Mouse (Mus musculus) midbrain, embryonic 12.5 days (tissue): ENCODE measurements around the gene Nr2e1. TPM values are rescaled to one million over a fixed set of nuclear protein-coding genes. Genes with fewer than 3 reads are reported as not detected.

Experiments
- ATAC-seq: fragments of 200-750 bp; cut with Nextera tagmentation; 2 replicates; pipeline ENCODE4 v1.8.0; 2017; ENCODE audit warnings: low read depth, moderate TSS enrichment, moderate library complexity; ENCODE audit not compliant: low FRiP score
- H3K27ac ChIP-seq: fragments of 300-500 bp; sonication (generic); replicated peaks from 2 replicates; pipeline ENCODE4 v1.5.1; 2016; ENCODE audit warnings: mild to moderate bottlenecking
- H3K27me3 ChIP-seq: fragments of 300-500 bp; sonication (generic); 2 replicates; pipeline ENCODE4 v1.6.1; 2016; ENCODE audit warnings: mild to moderate bottlenecking
- H3K36me3 ChIP-seq: fragments of 300-500 bp; sonication (generic); 2 replicates; pipeline ENCODE4 v1.6.1; 2016
- H3K4me1 ChIP-seq: fragments of 300-500 bp; sonication (generic); 2 replicates; pipeline ENCODE4 v1.6.1; 2016
- H3K4me2 ChIP-seq: fragments of 300-500 bp; sonication (generic); replicated peaks from 2 replicates; pipeline ENCODE4 v1.6.1; 2016; ENCODE audit warnings: mild to moderate bottlenecking, moderate library complexity
- H3K4me3 ChIP-seq: fragments of 300-500 bp; sonication (generic); 2 replicates; pipeline ENCODE4 v1.5.1; 2016; ENCODE audit warnings: mild to moderate bottlenecking
- H3K9ac ChIP-seq: fragments of 300-500 bp; sonication (generic); replicated peaks from 2 replicates; pipeline ENCODE4 v1.6.1; 2016; ENCODE audit warnings: mild to moderate bottlenecking, moderate library complexity
- H3K9me3 ChIP-seq: fragments of 300-500 bp; sonication (generic); 2 replicates; pipeline ENCODE4 v1.6.1; 2016; ENCODE audit warnings: mild to moderate bottlenecking
- WGBS: fragments of 180-500 bp; shearing (Covaris S2); methylation state at CpG from one replicate; pipeline ENCODE4 v1.1.7; 2016; 5-methylcytosine and 5-hydroxymethylcytosine counted together
- polyA plus RNA-seq: library from polyadenylated mRNA; unstranded; fragments of >200 nt; fragmentation: Nextera tagmentation; extraction: Ambion mirVana; gene quantifications from 2 replicates; pipeline ENCODE4 v1.2.1, GENCODE M21; 2016

Nr2e1 gene
- polyA plus RNA-seq, 1 experiment from 2014 or later, result 35.2 TPM

GRCm38 (mm10) chr10:42577525-42578280 lies 5.7 kb downstream of the Nr2e1 start:
- Histone ChIP-seq H3K27ac (no peak overlapping the region), H3K4me2 (peak overlapping the region; percentile 74), H3K27me3 (peaks cover 89% of the 10 kb centered on the region), H3K4me3 (peak overlapping the region; percentile 60), H3K9me3 (no peaks in the 10 kb centered on the region), H3K36me3 (0 out of 2 replicates have a peak, but pooled peaks cover 5% of the 10 kb centered on the region), H3K4me1 (peaks cover 65% of the 10 kb centered on the region), H3K9ac (peak overlapping the region; percentile 20; the same call in 1 of the 2 replicates)
- 2% methylated on average over 15 of the region's 15 CpGs for WGBS
- no peak for ATAC-seq

DNA sequence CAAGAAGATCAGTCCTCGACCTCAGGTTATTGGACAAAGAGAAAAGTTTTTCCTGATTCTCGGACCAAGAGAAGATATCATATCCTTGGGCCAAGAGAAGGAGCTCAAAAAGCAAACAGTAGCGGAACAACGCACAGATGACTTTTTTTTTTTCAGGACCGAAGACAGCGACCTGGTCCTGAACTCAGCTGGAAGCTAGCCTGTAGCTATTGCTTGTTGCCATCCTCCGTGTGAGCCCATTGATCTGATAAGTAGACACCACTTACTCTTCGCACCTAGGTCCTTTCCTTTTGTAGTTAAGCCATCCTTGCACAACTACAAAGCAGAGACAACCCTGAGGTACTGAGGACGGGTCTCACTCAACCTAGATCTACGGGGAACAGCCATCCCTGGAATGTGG lies 8.8 kb downstream of the Nr2e1 start:
- ATAC-seq, result no peak
- Histone ChIP-seq H3K9ac (no peak overlapping the region), H3K4me2 (no peak overlapping the region), H3K27me3 (peaks cover 90% of the 10 kb centered on the region), H3K36me3 (0 out of 2 replicates have a peak, but pooled peaks cover 13% of the 10 kb centered on the region), H3K9me3 (no peaks in the 10 kb centered on the region), H3K4me3 (no peak overlapping the region), H3K4me1 (peaks cover 46% of the 10 kb centered on the region), H3K27ac (no peak overlapping the region)
- WGBS, result 16% methylated on average over 10 of the region's 10 CpGs

DNA sequence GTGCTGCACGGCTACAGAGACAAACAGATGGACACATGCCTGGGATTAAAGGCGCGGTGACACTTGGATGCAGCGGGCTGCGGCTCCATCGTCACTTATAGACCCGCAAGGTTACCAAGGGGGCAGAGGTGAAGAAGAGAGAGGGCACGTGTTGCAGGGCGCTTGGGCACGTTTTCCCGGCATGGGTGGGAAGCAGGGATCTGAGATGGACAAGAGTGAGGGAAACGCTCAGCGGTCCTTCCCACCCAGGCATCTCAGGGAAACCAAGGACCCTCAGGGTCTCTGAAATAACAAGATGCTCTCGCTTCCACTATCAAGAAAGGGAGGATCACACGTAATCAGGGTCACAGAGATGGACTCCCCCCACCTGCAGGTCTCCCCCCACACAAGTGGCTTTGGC lies 10.5 kb downstream of the Nr2e1 start:
- H3K27ac ChIP-seq, result no peak overlapping the region
- no peak for ATAC-seq
- H3K4me3 ChIP-seq, result peak overlapping the region; percentile 27
- 10% methylated on average over 15 of the region's 15 CpGs for WGBS
- H3K4me1 ChIP-seq, result peaks cover 41% of the 10 kb centered on the region
- no peaks in the 10 kb centered on the region for H3K9me3 ChIP-seq
- peak overlapping the region; percentile 46 for H3K4me2 ChIP-seq
- peak overlapping the region; percentile 11; the same call in 1 of the 2 replicates for H3K9ac ChIP-seq
- H3K27me3 ChIP-seq, result peaks cover 86% of the 10 kb centered on the region
- 0 out of 2 replicates have a peak, but pooled peaks cover 13% of the 10 kb centered on the region for H3K36me3 ChIP-seq

- Histone ChIP-seq H3K36me3 (0 out of 2 replicates have a peak, but pooled peaks cover 13% of the 10 kb centered on the region), H3K27me3 (peaks cover 84% of the 10 kb centered on the region), H3K4me2 (peak overlapping the region; percentile 46), H3K27ac (no peak overlapping the region), H3K9me3 (no peaks in the 10 kb centered on the region), H3K4me3 (peak overlapping the region; percentile 27), H3K9ac (peak overlapping the region; percentile 11; the same call in 1 of the 2 replicates), H3K4me1 (peaks cover 37% of the 10 kb centered on the region)
- 4% methylated on average over 20 of the region's 20 CpGs for WGBS
- ATAC-seq, result no peak
Observed at GRCm38 (mm10) chr10:42572567-42572966, 10.9 kb downstream of the Nr2e1 start.

GRCm38 (mm10) chr10:42562272-42562671 lies 21.2 kb downstream of the Nr2e1 start:
- H3K9me3 ChIP-seq, result no peaks in the 10 kb centered on the region
- no peaks in the 10 kb centered on the region for H3K4me1 ChIP-seq
- WGBS, result 9% methylated on average over 12 of the region's 12 CpGs
- no peak for ATAC-seq
- peaks cover 50% of the 10 kb centered on the region for H3K27me3 ChIP-seq
- H3K4me2 ChIP-seq, result no peak overlapping the region
- H3K4me3 ChIP-seq, result no peak overlapping the region
- H3K36me3 ChIP-seq, result peaks cover 35% of the 10 kb centered on the region; the same call in 1 of the 2 replicates
- no peak overlapping the region for H3K9ac ChIP-seq
- no peak overlapping the region for H3K27ac ChIP-seq

DNA sequence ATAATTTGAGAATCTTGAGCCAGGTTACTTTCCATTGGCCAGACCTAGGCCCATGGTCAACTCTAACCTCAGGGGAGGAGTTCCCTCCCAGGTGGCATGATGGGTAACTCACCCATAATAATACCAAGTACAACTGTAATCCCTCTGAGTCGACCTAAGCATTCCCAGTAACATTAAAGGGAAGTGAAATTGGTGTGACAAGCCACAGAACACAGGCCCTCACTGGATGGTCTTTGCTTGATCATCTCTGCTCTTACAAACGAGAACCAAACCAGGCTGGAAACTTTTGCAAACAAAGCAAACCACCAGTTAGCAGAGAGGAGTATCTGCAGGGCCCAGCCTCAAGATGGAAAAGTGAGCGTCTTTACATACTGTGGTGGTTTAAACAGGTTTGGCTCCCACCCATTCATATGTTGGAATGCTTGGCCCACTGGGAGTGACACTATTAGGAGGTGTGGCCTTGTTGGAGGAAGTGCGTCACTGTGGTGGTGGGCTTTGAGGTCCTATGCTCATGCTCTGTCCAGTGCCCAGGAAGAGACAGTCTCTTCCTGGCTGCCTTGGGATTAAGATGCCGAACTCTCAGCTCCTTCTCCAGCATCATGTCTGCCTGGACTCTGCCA lies 23.7 kb downstream of the Nr2e1 start:
- no peak overlapping the region for H3K4me3 ChIP-seq
- H3K9ac ChIP-seq, result no peak overlapping the region
- 87% methylated on average over 5 of the region's 5 CpGs for WGBS
- H3K4me1 ChIP-seq, result no peaks in the 10 kb centered on the region; the same call in 1 of the 2 replicates
- ATAC-seq, result no peak
- H3K27me3 ChIP-seq, result peaks cover 36% of the 10 kb centered on the region
- H3K27ac ChIP-seq, result no peak overlapping the region
- no peaks in the 10 kb centered on the region for H3K9me3 ChIP-seq
- no peak overlapping the region for H3K4me2 ChIP-seq
- H3K36me3 ChIP-seq, result peaks cover 13% of the 10 kb centered on the region; the same call in 1 of the 2 replicates

GRCm38 (mm10) chr10:42546507-42546906 lies 36.9 kb downstream of the Nr2e1 start:
- no peaks in the 10 kb centered on the region for H3K36me3 ChIP-seq
- peaks cover 9% of the 10 kb centered on the region for H3K27me3 ChIP-seq
- no peak overlapping the region for H3K27ac ChIP-seq
- 90% methylated on average over 3 of the region's 3 CpGs for WGBS
- no peaks in the 10 kb centered on the region for H3K9me3 ChIP-seq
- H3K4me2 ChIP-seq, result no peak overlapping the region
- no peaks in the 10 kb centered on the region for H3K4me1 ChIP-seq
- H3K9ac ChIP-seq, result no peak overlapping the region
- ATAC-seq, result no peak
- no peak overlapping the region for H3K4me3 ChIP-seq

DNA sequence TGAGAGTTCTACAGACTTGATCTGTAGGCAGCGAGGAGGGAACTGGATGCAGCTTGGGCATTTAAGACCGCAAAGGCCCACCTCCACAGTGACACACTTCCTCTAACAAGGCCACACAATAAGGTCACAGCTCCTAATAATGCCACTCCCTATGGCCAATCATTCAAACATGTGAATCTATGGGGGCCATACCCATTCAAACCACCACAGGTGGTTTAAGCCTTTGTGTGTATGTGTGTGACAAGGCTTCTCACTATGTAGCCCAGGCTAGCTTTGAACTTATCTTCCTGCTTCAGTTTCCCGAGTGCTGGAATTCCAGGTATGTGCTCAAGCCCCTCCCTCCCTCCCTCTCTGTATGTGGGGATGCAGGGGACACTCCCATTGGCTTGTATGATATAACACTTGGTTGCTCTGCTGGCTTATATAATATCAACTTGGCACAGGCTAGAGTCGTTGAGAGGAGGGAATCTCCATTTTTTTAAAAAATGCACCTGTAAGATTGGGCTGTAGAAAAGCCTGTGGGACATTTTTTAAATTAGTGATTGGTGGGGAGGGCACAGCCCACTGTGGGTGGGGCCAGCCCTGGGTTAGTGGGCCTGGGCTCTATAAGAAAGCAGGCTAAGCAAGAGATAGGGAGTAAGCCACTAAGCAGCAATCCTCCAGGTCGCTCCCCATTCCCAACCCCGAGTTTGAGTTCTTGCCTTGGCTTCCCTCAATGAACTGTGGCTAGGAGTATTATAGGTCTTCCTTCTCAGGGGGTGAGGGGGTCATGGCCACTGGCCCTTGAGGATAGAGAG lies 37.5 kb downstream of the Nr2e1 start:
- ATAC-seq, result no peak
- WGBS, result 84% methylated on average over 6 of the region's 6 CpGs

DNA sequence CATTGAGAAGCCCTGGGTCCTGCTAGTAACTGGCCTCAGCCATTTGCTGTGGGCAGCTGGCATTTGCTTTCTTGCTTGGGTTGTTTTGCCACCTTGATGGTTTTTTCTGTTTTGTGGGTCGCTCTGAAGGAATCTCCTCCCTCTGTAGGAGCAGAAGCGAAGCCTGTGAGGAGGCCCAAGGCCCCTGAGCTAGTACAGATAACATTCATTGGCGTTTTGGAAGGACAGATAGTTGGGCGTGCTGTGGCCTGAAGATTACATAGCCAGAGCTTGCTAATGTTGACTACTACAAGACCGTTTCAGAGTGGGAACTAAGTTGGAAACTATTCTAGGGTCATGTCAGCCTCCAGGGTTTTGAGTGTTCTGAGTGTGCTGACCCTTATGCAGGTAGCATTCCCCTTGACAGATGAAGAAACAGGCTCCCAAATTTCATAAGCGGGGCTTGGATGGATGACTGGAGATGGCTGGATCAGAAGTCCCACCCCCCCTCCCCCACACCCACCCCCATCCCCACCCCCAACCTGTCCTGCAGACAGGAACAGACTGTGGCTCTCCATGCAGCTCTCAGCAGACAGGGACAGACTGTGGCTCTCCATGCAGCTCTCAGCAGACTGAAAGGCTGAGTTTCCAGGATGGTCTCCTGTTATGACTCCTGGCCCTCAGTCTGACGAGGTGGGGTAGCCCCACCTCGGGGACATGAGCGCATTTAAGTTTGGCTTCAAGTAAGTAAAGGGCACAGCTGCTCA lies 45.7 kb downstream of the Nr2e1 start:
- Histone ChIP-seq H3K9ac (no peak overlapping the region), H3K4me2 (no peak overlapping the region), H3K4me3 (no peak overlapping the region), H3K27me3 (peaks cover 39% of the 10 kb centered on the region), H3K36me3 (peaks cover 17% of the 10 kb centered on the region), H3K27ac (no peak overlapping the region), H3K9me3 (no peaks in the 10 kb centered on the region), H3K4me1 (peaks cover 7% of the 10 kb centered on the region; the same call in 1 of the 2 replicates)
- WGBS, result 78% methylated on average over 9 of the region's 9 CpGs
- no peak for ATAC-seq

More for the DNA sequence above, 37.5 kb downstream of the Nr2e1 start:
- H3K9ac ChIP-seq, result no peak overlapping the region
- H3K4me3 ChIP-seq, result no peak overlapping the region
- no peak overlapping the region for H3K4me2 ChIP-seq
- H3K36me3 ChIP-seq, result no peaks in the 10 kb centered on the region
- no peak overlapping the region for H3K27ac ChIP-seq
- no peaks in the 10 kb centered on the region for H3K9me3 ChIP-seq
- H3K4me1 ChIP-seq, result no peaks in the 10 kb centered on the region
- H3K27me3 ChIP-seq, result peaks cover 12% of the 10 kb centered on the region

DNA sequence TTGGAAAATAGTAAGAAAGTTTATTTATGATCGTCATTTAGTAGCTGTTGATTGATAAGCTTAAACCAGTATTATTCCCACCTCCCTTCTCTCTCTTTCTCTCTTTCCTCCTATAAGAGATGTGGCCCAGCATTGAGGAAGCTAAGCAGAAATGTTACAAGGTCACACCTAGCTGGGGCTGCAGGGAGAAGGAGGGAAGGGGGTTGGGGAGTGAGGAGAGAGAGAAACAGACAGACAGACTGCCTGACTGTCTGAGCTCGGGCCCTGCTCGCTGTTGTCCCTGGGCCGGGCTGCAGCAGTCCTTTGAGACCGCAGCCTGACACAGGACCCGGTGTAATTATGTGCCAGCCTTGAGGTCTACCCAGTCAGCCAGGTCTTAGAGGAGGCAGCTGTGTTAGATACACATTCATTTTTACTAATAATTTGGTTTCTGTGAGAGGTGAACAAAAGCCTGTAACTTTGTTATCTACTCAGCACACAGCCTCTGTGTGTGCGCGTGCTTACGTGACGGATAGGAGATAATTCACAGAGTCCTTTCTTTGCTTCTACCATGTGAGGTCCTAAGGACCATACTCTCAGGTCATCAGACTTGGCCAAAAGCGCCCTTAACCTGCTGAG lies 49.5 kb downstream of the Nr2e1 start:
- H3K4me1 ChIP-seq, result no peaks in the 10 kb centered on the region
- peaks cover 27% of the 10 kb centered on the region for H3K36me3 ChIP-seq
- no peaks in the 10 kb centered on the region for H3K9me3 ChIP-seq
- no peak for ATAC-seq
- H3K27ac ChIP-seq, result no peak overlapping the region; the same call in 1 of the 2 replicates
- no peak overlapping the region for H3K9ac ChIP-seq
- no peak overlapping the region for H3K4me3 ChIP-seq
- WGBS, result 85% methylated on average over 11 of the region's 11 CpGs
- H3K27me3 ChIP-seq, result peaks cover 16% of the 10 kb centered on the region
- H3K4me2 ChIP-seq, result no peak overlapping the region

DNA sequence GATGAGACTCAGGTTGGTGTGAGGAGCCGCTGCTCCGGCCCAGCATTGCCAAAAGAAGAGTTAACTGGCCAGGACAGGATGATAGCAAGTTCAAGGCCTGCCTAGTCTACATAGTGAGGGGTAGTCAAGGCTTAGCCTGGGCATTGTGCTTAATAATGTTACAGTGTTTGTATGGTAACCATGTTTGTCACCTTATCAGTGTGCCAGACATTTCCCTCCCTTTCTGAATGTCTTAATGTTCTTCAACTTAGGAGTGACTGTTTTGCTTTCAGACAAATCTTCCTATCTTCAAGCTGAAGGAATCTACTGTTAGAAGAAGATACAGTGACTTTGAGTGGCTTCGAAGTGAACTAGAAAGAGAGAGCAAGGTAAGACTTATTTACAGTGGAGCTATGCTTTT lies 57.8 kb downstream of the Nr2e1 start:
- 96% methylated on average over 3 of the region's 3 CpGs for WGBS
- Histone ChIP-seq H3K9ac (no peak overlapping the region), H3K4me2 (no peak overlapping the region), H3K27ac (no peak overlapping the region), H3K36me3 (peaks cover 16% of the 10 kb centered on the region; the same call in 1 of the 2 replicates), H3K27me3 (no peaks in the 10 kb centered on the region), H3K9me3 (no peaks in the 10 kb centered on the region), H3K4me3 (no peak overlapping the region), H3K4me1 (peaks cover 18% of the 10 kb centered on the region)
- no peak for ATAC-seq
